Mouse (Mus musculus) gonadal fat pad, adult 2 months (tissue): ENCODE results near the gene Harbi1. TPM values are rescaled to one million over a fixed set of nuclear protein-coding genes. Genes with fewer than 3 reads are reported as not detected.

Experiments used
- DNase-seq: peaks from one replicate; pipeline ENCODE4 v3.0.0-alpha.2; 2012; ENCODE audit warnings: low read depth
- polyA plus RNA-seq: library from polyadenylated mRNA; depleted of rRNA; stranded (reverse); fragments of >200 nt; gene quantifications from 2 replicates; pipeline ENCODE4 v1.2.3, GENCODE M21; 2012; rRNA removed

Harbi1 gene
- polyA plus RNA-seq, result 4.7 and 5.0 TPM in 2 replicates

- no peak for DNase-seq
Observed at GRCm38 (mm10) chr2:91710272-91711234, at the start of gene Harbi1, which contains the start of gene Atg13. Gene Harbi1 (plus strand): TSS chr2:91710852. Gene Atg13 (minus strand): TSS chr2:91710576.

DNA sequence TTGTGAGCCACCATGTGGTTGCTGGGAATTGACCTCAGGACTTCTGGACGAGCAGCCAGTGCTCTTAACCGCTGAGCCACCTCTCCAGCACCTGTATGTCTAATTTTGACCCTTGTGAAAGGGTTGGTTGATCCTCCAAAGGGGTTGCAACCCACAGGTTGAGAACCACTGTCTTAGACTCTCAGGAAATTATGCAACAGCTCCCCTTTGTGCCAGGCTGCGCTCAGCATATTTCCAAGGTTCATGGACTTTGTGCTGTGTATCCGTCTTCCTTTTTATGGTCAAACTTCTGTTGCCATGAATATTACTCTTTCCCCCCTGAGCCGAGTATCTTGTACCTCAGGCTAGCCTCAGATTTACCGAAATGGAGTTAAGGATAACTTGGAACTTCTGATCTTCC is 49.7 kb upstream of the Harbi1 start:
- no peak for DNase-seq

DNA sequence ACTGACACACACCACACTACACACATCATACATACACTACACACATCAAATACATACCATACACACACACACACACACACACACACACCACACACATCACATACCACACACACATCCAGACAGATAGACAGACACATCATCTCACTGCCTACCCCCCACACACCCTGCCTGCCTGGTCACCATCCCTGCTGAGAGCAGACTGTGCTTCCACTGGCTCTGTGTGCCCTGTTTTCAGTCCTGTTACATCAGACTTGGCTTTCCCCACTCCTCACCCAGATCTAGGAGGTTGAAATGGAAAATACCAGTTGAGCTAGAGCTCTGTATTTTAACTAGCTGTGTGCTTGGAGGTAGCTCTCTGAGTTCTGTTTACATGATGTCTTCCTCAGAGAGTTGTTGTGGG is 45.9 kb upstream of the Harbi1 start:
- no peak for DNase-seq

DNA sequence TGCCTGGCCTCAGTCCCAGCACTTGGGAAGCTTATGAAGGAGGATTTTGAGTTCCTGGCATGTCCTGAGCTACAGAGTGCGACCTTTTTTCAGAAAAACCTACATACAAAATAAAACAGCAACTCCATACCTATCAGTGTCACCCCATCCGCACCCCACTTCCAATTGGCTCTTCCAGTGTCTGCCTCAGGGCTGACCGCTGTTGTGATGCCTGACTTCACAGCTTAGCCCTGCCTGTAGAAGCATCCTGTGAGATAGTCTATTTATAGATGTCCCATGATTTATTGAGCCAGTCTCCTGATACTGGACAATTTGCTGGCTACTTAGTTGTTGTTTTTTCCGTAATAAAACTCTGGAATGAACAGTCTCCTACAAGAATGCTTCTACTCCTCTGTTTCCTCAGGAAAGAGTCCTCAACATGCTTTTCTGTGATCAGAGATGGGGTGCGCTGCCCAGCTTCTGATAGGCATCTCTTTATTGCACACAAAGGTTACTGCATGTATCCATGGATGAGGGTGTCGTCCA is 44.2 kb upstream of the Harbi1 start:
- no peak for DNase-seq

DNA sequence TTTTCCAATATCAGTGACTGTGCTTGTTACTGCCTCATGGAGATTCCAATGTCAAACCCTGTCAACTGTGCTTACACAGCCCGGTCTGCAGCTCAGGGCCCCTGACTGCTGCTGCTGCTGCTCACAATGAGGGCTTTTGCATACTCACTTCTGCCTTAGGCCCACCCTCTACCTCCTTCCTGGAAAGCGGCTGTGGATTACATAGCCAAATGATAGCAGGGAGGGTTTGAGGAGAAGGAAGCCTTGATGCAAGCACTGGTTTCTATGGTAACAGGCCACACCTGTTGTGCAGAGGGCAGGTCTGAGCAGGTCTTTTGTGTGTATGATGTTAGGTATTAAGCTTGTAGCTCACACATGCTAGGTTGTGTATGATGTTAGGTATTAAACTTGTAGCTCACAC is 42.9 kb upstream of the Harbi1 start:
- DNase-seq, result no peak

DNA sequence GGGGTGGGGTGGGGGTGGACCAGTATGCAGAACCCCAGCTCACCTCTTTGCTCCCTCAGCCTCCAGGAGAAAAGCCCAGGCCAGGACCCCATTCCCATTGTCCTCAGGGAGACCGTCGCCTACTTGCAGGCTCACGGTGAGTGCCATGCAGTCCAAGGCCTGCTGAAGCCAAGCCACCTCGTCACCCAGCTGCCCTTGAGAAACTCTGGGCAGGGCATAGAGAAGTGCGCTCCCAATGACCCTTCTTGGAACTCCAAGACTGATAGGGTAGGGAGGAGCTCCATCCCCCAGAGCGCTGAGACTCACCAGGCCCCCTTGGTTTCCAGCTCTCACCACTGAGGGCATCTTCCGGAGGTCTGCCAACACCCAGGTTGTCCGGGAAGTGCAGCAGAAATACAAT is 41.3 kb upstream of the Harbi1 start:
- no peak for DNase-seq

- DNase-seq, result no peak
Observed at GRCm38 (mm10) chr2:91670038-91670437, 40.6 kb upstream of the Harbi1 start.

DNA sequence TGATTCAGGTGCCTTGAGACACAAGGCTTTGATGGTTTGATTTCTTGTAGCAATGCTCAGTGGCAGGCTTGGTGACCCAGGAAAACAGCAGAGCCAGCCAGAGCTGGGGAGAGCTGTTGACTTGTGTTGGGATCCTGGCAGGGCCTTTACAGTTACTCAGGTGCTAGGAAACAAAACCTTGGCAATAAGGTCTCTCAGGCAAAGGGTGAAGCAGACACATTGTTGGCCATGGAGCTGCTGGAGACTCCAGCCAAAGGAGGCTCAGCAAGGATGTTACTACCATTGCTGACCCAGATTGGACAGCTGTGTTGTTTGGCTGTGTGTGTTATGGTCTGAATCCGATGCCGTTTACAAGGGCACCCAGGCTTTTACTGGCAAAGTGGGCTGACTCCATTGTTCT is 37.1 kb upstream of the Harbi1 start:
- no peak for DNase-seq

GRCm38 (mm10) chr2:91674895-91675294 is 35.8 kb upstream of the Harbi1 start:
- DNase-seq, result no peak

DNA sequence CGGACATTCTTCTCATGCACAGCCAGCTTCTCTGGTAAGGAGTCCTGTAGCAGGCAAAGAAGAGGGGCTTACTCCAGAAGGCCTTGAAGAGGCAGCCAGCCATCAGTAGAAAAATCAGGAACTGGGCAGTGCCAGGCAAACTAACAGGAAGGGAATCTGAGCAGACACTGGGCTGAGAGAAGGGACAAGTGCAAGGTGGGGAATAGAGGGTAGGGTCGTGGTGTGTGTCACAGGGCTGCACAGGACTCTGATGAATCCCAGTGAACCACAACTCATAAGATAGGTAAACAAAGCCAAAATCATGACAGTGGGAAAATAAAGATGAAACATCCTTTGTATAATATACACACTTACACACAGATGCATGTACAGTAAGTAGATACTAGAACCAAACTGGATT is 34.2 kb upstream of the Harbi1 start:
- DNase-seq, result no peak

DNA sequence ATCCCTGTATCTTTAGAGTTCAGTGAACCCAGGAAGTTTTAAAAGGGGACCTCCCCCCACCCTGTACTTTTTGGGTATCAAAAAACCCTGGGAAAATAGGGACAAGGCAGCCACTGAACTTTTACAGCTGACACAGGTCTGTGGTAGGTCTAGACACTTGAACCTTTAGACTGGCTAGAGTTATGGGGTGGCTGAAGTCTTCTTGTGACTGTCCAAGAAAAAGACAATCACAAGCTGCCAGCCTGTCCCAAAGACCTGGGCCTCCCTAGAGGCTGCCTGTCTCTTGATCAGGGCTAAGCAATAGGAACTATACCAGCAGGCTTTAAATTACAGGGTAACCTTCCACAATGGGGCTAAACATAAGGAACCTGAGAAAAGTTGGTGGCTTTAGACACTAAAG is 33.7 kb upstream of the Harbi1 start:
- DNase-seq, result no peak

- no peak for DNase-seq
Observed at GRCm38 (mm10) chr2:91682850-91683249, 27.8 kb upstream of the Harbi1 start.

- peak; percentile 27 for DNase-seq
Observed at GRCm38 (mm10) chr2:91683919-91684318, 26.7 kb upstream of the Harbi1 start.

DNA sequence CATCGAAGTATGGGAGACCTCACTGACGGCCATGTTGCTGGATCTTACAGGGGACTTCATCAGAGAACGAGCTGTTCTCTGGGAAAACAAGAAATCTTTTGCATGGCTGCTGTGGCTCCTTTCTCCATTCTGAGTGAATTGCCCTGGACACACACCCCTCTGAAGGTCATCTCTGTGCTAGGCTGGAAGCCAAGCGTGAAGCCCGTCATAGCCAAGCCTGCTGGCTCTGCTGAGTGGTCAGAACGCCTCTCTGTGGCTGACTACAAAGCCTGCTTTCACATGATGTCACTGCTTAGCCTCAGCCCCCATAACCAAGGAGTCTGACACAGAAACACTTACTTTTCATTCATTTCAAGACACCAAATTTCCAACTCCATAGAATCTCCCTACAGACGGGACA is 21.2 kb upstream of the Harbi1 start:
- no peak for DNase-seq

DNA sequence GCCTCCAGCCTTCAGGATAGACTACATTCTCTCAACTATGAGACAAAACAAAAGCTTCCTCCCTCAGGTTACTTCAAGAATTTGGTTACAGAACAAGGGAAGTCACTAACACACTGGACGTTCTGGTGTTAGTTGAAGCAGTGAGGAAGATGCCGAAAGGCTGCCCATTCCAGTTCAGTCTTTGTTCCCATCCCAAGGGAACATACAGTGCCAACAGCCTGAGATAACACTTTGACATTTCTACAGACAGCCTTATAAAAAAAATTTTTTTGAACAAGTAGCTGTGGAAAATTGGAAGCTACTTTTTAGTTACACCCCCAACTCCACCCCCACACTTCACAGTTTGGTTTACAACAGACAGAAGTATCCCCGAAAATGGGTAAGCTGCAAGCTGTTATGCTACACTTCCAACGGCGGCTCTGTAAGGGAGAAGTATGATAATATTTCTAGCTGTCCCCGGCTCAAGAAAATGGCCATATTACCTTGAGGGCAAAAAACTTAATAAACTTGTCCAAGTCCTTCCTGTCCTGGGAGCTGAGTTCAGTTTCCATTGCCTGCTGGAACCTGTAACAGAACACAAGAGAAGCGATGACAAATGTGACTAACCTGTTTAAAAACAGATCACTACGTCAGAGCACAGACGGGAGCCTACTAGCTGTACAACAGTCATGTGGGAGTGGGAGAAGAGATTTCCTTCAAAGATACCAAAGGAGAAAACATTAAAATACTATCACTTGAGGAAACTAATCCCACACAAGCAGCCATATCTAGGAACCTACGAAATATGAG is 15.0 kb upstream of the Harbi1 start:
- no peak for DNase-seq

GRCm38 (mm10) chr2:91696225-91696590 is 14.4 kb upstream of the Harbi1 start:
- no peak for DNase-seq

- DNase-seq, result no peak
Observed at GRCm38 (mm10) chr2:91699225-91699624, 11.4 kb upstream of the Harbi1 start.

DNA sequence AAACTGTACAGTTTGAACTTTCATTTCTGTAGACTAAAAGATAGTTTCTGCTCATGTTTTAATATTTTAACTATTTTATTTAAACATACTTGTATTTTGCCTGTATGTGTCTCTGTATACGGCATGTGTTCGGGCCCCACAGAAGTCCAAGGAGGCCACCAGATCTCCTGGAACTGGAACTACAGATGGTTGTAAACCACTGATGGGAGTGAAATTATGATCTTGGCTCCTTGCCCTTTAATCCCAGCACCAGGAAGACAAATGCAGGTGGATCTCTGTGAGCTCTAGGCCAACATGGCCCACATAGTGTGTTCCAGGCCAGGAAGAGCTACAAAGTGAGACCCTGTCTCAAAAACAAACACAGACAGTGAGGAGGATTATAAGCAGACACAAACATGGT is 9.3 kb upstream of the Harbi1 start:
- no peak for DNase-seq

DNA sequence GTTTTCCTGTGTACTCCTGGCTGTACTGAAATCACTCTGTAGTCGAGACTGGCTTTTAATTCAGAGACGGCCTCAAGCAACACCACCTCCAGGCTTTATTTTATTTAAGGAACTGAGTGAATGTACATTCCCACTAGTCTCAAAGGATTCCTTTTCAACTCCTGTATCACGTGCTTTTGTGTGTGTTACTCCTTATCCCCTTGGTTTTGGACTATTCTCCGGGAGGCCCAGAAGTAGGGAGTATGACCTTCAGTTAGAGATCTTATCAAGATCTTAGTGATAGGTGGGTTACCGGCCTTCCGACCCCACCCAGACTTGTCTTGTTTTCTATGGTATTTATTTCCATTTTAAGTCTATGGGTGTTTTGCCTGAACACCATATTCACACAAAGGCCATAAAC is 4.9 kb upstream of the Harbi1 start:
- no peak for DNase-seq

- no peak for DNase-seq
Observed at GRCm38 (mm10) chr2:91706456-91706855, 4.2 kb upstream of the Harbi1 start.

DNA sequence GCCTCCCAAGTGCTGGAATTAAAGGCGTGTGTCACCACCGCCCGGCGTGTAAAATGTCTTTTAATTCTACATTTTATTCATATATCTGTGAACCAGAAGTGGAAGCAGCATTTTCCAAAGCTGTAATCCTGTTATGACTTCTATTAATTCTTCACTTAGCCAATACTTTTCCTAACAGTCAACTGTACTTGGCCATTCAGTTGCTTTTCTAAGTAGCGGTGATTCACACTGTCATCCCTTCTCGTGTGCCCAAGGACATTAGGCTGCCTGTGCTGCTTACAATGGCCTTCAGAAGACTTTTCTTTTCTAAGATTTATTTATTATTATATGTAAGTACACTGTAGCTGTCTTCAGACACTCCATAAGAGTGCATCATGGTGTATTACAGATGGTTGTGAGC is 2.3 kb upstream of the Harbi1 start:
- DNase-seq, result no peak

DNA sequence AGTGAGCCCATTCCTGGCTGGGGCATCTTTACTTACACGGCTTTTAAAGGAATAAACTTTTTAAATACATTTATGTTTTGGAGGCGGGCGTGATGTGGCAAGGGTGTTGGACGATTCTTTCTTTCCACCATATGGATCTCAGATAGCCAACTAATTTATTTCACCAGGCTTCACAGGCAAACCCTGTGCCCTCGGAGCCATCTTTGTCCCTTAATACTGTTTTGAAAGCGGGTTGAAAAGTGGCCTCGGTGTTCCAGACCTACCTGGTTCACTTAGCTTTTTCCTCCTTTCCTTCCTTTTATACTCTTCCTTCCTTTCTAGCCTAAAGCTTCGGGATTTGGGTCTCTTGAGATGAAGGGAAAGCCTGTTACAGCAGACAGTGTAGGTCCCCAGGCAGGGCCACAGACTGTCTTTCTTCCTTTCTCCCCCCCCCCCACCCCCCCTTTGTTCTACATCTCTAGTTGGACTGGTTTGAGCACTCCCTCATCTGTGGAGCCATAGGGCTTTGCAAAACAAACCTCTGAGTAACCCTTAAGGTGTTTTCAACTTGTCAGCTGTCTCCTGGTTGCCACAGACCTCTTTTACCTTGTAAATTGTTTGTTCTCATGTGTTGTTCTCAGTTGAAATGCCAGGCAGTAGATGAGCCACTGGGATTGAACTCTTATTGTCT is 739 bp downstream of the Harbi1 start:
- no peak for DNase-seq
